Mouse (Mus musculus): ENCODE data around the gene Ctsd. TPM values are rescaled to one million over a fixed set of nuclear protein-coding genes. Genes with fewer than 3 reads are reported as not detected.
A peak's percentile ranks its signal among the peaks of the same experiment; 100 is the strongest.

The Ctsd gene
- polyA plus RNA-seq, 1 experiment from 2014 or later = 316 TPM

- ATAC-seq (replicated peaks; ENCODE audit: low FRiP score) = no peak
- Histone ChIP-seq H3K4me1 (replicated peaks; ENCODE audit: control insufficient read depth, insufficient read depth, low read length) (peaks cover 9% of the 10 kb centered on the region), H3K27ac (ENCODE audit: low read depth, low read length) (no peak overlapping the region), H3K27me3 (replicated peaks; ENCODE audit: control insufficient read depth, insufficient read depth, low read length) (peaks cover 40% of the 10 kb centered on the region), H3K36me3 (ENCODE audit: control insufficient read depth, insufficient read depth, low read length) (no peaks in the 10 kb centered on the region), H3K4me2 (no peak overlapping the region), H3K4me3 (ENCODE audit: low read depth, low read length) (no peak overlapping the region), H3K9me3 (ENCODE audit: control insufficient read depth, low read length) (no peaks in the 10 kb centered on the region), H3K9ac (ENCODE audit: low read depth, low read length) (no peak overlapping the region)
- DNase-seq (ENCODE audit: low spot score) = no peak
- 74% methylated on average over 2 of the region's 2 CpGs for WGBS
These were observed 19.0 kb downstream of the Ctsd start for GRCm38 (mm10) chr7:142368856-142369255.

GRCm38 (mm10) chr7:142363107-142363506 is 24.7 kb downstream of the Ctsd start:
- Histone ChIP-seq H3K9ac (ENCODE audit: low read depth, low read length) (no peak overlapping the region), H3K4me3 (ENCODE audit: low read depth, low read length) (no peak overlapping the region), H3K27me3 (replicated peaks; ENCODE audit: control insufficient read depth, insufficient read depth, low read length) (0 out of 2 replicates have a peak, but pooled peaks cover 3% of the 10 kb centered on the region), H3K9me3 (ENCODE audit: control insufficient read depth, low read length) (no peaks in the 10 kb centered on the region), H3K27ac (ENCODE audit: low read depth, low read length) (no peak overlapping the region), H3K36me3 (ENCODE audit: control insufficient read depth, insufficient read depth, low read length) (no peaks in the 10 kb centered on the region), H3K4me1 (replicated peaks; ENCODE audit: control insufficient read depth, insufficient read depth, low read length) (0 out of 2 replicates have a peak, but pooled peaks cover 3% of the 10 kb centered on the region), H3K4me2 (no peak overlapping the region)
- no peak for ATAC-seq (replicated peaks; ENCODE audit: low FRiP score)
- no peak for DNase-seq (ENCODE audit: low spot score)
- 80% methylated on average over 4 of the region's 4 CpGs for WGBS

- Histone ChIP-seq H3K27me3 (replicated peaks; ENCODE audit: control insufficient read depth, insufficient read depth, low read length) (0 out of 2 replicates have a peak, but pooled peaks cover 3% of the 10 kb centered on the region), H3K27ac (ENCODE audit: low read depth, low read length) (no peak overlapping the region), H3K4me2 (no peak overlapping the region), H3K9ac (ENCODE audit: low read depth, low read length) (no peak overlapping the region), H3K4me1 (replicated peaks; ENCODE audit: control insufficient read depth, insufficient read depth, low read length) (0 out of 2 replicates have a peak, but pooled peaks cover 4% of the 10 kb centered on the region), H3K36me3 (ENCODE audit: control insufficient read depth, insufficient read depth, low read length) (no peaks in the 10 kb centered on the region), H3K4me3 (ENCODE audit: low read depth, low read length) (no peak overlapping the region), H3K9me3 (ENCODE audit: control insufficient read depth, low read length) (no peaks in the 10 kb centered on the region)
- DNase-seq (ENCODE audit: low spot score) (no peak), ATAC-seq (replicated peaks; ENCODE audit: low FRiP score) (0 out of 2 replicates have a peak, but pooled peaks have one; percentile 33)
These were observed 27.1 kb downstream of the Ctsd start for GRCm38 (mm10) chr7:142360743-142361142.

- no peaks in the 10 kb centered on the region for H3K9me3 ChIP-seq (ENCODE audit: control insufficient read depth, low read length)
- DNase-seq (ENCODE audit: low spot score) = no peak
- WGBS = 61% methylated on average over 8 of the region's 8 CpGs
- H3K27me3 ChIP-seq (replicated peaks; ENCODE audit: control insufficient read depth, insufficient read depth, low read length) = 0 out of 2 replicates have a peak, but pooled peaks cover 3% of the 10 kb centered on the region
- no peak overlapping the region for H3K9ac ChIP-seq (ENCODE audit: low read depth, low read length)
- H3K36me3 ChIP-seq (ENCODE audit: control insufficient read depth, insufficient read depth, low read length) = no peaks in the 10 kb centered on the region
- H3K4me2 ChIP-seq = no peak overlapping the region
- no peak overlapping the region for H3K4me3 ChIP-seq (ENCODE audit: low read depth, low read length)
- H3K27ac ChIP-seq (ENCODE audit: low read depth, low read length) = no peak overlapping the region
- peaks cover 20% of the 10 kb centered on the region for H3K4me1 ChIP-seq (replicated peaks; ENCODE audit: control insufficient read depth, insufficient read depth, low read length)
- no peak for ATAC-seq (replicated peaks; ENCODE audit: low FRiP score)
These were observed 28.7 kb downstream of the Ctsd start for GRCm38 (mm10) chr7:142359129-142359528.

- Histone ChIP-seq H3K27me3 (replicated peaks; ENCODE audit: control insufficient read depth, insufficient read depth, low read length) (0 out of 2 replicates have a peak, but pooled peaks cover 3% of the 10 kb centered on the region), H3K4me3 (ENCODE audit: low read depth, low read length) (no peak overlapping the region), H3K27ac (ENCODE audit: low read depth, low read length) (no peak overlapping the region), H3K36me3 (ENCODE audit: control insufficient read depth, insufficient read depth, low read length) (no peaks in the 10 kb centered on the region), H3K9ac (ENCODE audit: low read depth, low read length) (no peak overlapping the region), H3K4me2 (no peak overlapping the region), H3K9me3 (ENCODE audit: control insufficient read depth, low read length) (no peaks in the 10 kb centered on the region), H3K4me1 (replicated peaks; ENCODE audit: control insufficient read depth, insufficient read depth, low read length) (peaks cover 28% of the 10 kb centered on the region)
- DNase-seq (ENCODE audit: low spot score) (no peak), ATAC-seq (replicated peaks; ENCODE audit: low FRiP score) (no peak)
- WGBS = 79% methylated on average over 3 of the region's 3 CpGs
These were observed 30.3 kb downstream of the Ctsd start for GRCm38 (mm10) chr7:142357566-142357965.

GRCm38 (mm10) chr7:142354661-142355233 is 33.1 kb downstream of the Ctsd start:
- H3K4me1 ChIP-seq (replicated peaks; ENCODE audit: control insufficient read depth, insufficient read depth, low read length) = peaks cover 34% of the 10 kb centered on the region

GRCm38 (mm10) chr7:142353854-142354253 is 34.0 kb downstream of the Ctsd start:
- no peak for DNase-seq (ENCODE audit: low spot score)
- Histone ChIP-seq H3K9me3 (ENCODE audit: control insufficient read depth, low read length) (no peaks in the 10 kb centered on the region), H3K36me3 (ENCODE audit: control insufficient read depth, insufficient read depth, low read length) (no peaks in the 10 kb centered on the region), H3K27me3 (replicated peaks; ENCODE audit: control insufficient read depth, insufficient read depth, low read length) (no peaks in the 10 kb centered on the region), H3K4me1 (replicated peaks; ENCODE audit: control insufficient read depth, insufficient read depth, low read length) (peaks cover 34% of the 10 kb centered on the region), H3K27ac (ENCODE audit: low read depth, low read length) (peak overlapping the region; percentile 77), H3K9ac (ENCODE audit: low read depth, low read length) (0 out of 2 replicates have a peak overlapping the region, but pooled peaks have one; percentile 37), H3K4me3 (ENCODE audit: low read depth, low read length) (no peak overlapping the region), H3K4me2 (peak overlapping the region; percentile 51)
- WGBS = 38% methylated on average over 5 of the region's 5 CpGs
- peak; percentile 83 for ATAC-seq (replicated peaks; ENCODE audit: low FRiP score)

More at GRCm38 (mm10) chr7:142354661-142355233, 33.1 kb downstream of the Ctsd start:
- no peaks in the 10 kb centered on the region for H3K9me3 ChIP-seq (ENCODE audit: control insufficient read depth, low read length)
- H3K36me3 ChIP-seq (ENCODE audit: control insufficient read depth, insufficient read depth, low read length) = no peaks in the 10 kb centered on the region
- H3K4me2 ChIP-seq = peak overlapping the region; percentile 51
- H3K9ac ChIP-seq (ENCODE audit: low read depth, low read length) = peak overlapping the region; percentile 56
- no peak overlapping the region for H3K4me3 ChIP-seq (ENCODE audit: low read depth, low read length)
- 39% methylated on average over 8 of the region's 8 CpGs for WGBS
- H3K27ac ChIP-seq (ENCODE audit: low read depth, low read length) = peak overlapping the region; percentile 77
- no peaks in the 10 kb centered on the region for H3K27me3 ChIP-seq (replicated peaks; ENCODE audit: control insufficient read depth, insufficient read depth, low read length)
- DNase-seq (ENCODE audit: low spot score) (no peak), ATAC-seq (replicated peaks; ENCODE audit: low FRiP score) (peak; percentile 87)

GRCm38 (mm10) chr7:142351569-142351968 is 36.3 kb downstream of the Ctsd start:
- Histone ChIP-seq H3K36me3 (ENCODE audit: control insufficient read depth, insufficient read depth, low read length) (no peaks in the 10 kb centered on the region), H3K4me1 (replicated peaks; ENCODE audit: control insufficient read depth, insufficient read depth, low read length) (peaks cover 40% of the 10 kb centered on the region), H3K27me3 (replicated peaks; ENCODE audit: control insufficient read depth, insufficient read depth, low read length) (no peaks in the 10 kb centered on the region), H3K4me3 (ENCODE audit: low read depth, low read length) (no peak overlapping the region), H3K4me2 (no peak overlapping the region), H3K9me3 (ENCODE audit: control insufficient read depth, low read length) (no peaks in the 10 kb centered on the region), H3K27ac (ENCODE audit: low read depth, low read length) (no peak overlapping the region), H3K9ac (ENCODE audit: low read depth, low read length) (no peak overlapping the region)
- 58% methylated on average over 5 of the region's 5 CpGs for WGBS
- ATAC-seq (replicated peaks; ENCODE audit: low FRiP score) (0 out of 2 replicates have a peak, but pooled peaks have one; percentile 16), DNase-seq (ENCODE audit: low spot score) (no peak)

Measured in liver, embryonic 11.5 days (tissue).